Mouse (Mus musculus): Measurements from ENCODE around the gene Gpn2.

GRCm38 (mm10) chr4:133624830-133625229 lies 40.7 kb downstream of the Gpn2 start:
- no peak for TF ChIP-seq POLR2A (IDR thresholded peaks at IDR 0.05; ENCODE audit: borderline replicate concordance, low read depth, low read length)
- TF ChIP-seq CTCF (IDR thresholded peaks at IDR 0.05; ENCODE audit: low read depth, low read length) = no peak

All from bone marrow macrophage, adult 2 months (primary cell).